Mouse (Mus musculus) forelimb bud, embryonic 11.5 days (tissue): ENCODE measurements around the gene Frmd5.

Experiments
- DNase-seq: peaks from one replicate; pipeline ENCODE4 v3.0.0-alpha.2; 2012; ENCODE audit warnings: low read depth, low spot score

Gene Frmd5

GRCm38 (mm10) chr2:121620582-121621261, 186.2 kb downstream of the Frmd5 start:
- DNase-seq: no peak

DNA sequence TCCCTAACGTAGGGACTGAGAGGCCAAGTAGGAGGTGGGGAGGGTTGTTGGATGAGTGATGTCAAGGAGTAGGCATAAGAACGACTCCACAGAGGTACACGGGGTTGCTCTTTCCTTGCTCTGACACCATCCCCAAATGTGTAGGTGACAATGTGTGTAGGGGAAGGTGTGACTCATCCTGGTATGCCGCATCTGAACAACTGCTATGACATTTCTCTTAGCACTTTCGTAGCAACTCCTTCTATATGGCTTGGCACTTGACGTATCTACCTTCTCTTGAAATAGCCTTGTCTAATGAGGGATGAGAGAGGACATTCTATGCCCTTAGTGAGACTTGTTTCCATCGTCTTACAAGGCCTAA, 191.7 kb downstream of the Frmd5 start:
- no peak for DNase-seq

DNA sequence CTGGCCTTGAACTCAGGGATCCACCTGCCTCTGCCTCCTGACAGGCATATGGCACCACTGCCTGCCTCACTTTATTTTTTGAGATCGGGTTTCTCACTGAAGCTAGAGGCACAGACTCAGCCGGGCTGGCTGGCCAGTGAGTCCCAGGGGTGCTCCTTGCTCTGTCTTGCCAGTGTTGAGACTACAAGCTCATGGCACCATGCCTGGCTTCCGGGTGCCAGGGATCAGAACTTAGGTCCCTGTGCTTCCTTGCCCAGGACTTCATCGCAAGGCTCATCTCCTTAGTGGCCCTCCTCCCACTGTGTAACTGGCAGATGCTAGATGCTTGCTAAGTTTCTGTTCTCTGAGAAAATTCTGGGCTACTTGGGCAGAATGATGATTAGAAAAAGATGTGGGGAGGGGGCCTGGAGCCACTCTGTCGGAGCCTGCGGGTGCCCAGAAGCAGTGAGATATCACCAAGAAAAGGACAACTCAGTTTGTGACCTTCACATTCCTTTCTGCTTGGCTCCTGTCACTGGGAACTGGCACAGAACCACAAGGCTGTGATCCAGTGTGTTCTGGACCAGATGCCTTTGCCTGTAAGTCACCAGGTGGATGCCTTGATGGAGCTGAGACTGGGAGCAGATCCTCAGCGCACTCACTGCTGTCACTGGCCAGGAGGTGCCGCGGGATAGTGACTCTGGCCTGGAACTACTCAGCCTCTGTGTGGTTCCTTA, 192.2 kb downstream of the Frmd5 start:
- no peak for DNase-seq

- DNase-seq: no peak
Observed at GRCm38 (mm10) chr2:121612112-121612511, 194.8 kb downstream of the Frmd5 start.

DNA sequence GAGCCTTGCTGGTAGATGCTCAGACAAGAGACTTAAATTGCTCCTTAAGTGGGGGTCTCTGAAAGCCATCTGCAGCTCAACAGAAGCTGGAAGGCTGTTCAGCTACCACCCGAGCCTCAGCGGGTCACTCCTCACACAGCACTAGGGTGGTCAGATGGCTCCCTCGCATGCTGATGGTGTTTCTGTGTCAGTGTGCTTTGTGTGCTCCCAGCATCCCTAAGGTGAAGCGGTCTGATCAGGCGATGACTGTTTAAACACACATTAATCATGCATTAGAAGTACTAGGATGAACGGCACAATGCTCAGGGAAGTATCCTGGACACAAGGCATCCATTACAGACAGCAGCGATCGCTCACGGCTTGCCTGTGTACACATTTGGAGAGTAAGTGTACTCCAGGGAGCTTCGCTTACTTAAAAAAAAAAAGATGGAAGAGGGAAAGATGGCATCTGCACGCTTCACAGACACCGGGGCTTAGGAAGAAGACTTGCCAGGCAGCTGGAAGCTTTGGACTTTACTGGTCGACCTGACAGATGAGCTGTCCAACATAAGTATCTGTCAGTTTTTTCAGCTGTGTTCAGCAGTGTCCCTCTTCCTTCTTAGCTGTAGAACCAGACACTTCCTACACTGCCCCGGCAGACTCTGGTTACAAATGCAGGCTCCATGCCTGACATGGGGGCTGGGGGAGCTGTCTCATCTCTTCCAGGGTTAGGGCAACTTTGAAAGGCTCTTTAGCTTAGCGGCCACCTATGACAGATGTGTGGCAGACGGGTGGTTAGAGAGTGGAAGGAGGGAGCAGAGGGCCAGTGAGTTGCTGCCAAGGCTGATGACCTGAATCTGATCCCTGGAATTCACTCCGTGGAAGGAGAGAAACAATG, 196.6 kb downstream of the Frmd5 start:
- no peak for DNase-seq

DNA sequence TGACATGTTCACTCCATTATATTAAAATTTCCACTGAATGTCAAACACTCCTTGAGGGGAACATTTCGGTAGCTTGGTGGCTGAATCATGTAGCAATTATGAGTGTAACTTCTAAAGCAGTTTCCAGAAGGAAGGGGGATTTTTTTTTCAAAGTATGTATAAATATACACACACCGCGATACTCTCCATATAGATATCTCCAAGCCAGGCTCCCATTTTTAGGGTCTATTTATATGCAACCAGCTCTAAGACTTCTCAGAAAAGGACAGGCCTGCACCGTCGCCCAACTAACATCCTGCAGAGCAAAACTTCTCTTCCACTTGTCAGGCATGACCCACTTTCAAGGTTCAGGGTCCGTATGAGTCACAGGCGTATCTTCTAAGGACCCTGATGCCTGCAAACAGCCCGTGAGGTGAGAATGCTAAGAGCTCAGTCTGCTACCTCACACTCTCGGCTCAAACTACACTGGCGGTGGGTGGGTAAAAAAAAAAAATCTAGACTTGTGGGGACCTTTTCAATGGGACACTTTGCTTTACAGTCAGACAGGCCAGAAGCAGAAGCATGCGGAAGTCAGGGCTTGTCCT, 197.7 kb downstream of the Frmd5 start:
- DNase-seq: no peak

DNA sequence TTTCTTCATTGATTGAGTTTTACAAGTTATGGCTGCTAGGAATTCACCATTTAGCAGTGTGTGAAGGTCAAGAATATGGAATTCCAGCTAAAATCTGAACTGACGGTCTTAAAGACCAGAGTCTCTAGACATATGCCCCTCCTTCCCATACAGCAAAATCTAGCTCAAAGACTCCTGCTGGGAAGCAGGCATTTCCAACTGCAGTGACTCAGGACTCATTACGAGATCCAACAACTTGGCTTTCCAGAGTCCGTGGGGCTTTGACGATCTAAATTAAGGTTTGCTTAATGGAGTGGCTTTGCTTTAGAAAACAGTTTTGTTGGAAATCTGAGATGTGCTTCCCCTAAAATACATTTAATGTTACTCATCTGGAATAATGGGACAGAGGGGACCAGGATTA, 204.5 kb downstream of the Frmd5 start:
- DNase-seq: no peak

GRCm38 (mm10) chr2:121601543-121601942, 205.3 kb downstream of the Frmd5 start:
- no peak for DNase-seq

DNA sequence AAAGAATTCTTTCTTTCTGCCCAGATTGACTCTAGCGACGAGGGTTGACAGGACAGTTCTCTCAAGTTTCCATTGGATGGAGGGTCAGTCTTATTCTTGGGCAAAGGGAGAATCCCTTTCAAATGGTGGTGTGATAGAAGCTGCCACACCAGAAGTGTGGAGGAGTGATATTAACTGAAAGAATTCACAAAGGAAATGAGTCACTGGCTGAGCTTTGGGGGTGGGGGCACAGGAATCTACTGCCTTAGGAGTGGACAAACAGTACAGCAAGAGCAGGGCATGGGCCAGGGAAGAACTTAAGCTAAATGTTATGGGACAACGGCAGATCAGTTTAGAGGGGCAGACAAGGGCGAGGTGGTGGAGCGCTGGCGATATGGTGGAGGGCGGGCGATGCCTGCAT, 206.2 kb downstream of the Frmd5 start:
- DNase-seq: no peak

GRCm38 (mm10) chr2:121598249-121598648, 208.6 kb downstream of the Frmd5 start:
- DNase-seq: no peak

GRCm38 (mm10) chr2:121596621-121597020, 210.3 kb downstream of the Frmd5 start:
- no peak for DNase-seq

- DNase-seq: no peak
Observed at GRCm38 (mm10) chr2:121594660-121595291, 212.1 kb downstream of the Frmd5 start.

GRCm38 (mm10) chr2:121594131-121594530, 212.8 kb downstream of the Frmd5 start:
- no peak for DNase-seq

GRCm38 (mm10) chr2:121588309-121588694, 218.6 kb downstream of the Frmd5 start:
- DNase-seq: no peak

GRCm38 (mm10) chr2:121587523-121588308, 219.2 kb downstream of the Frmd5 start:
- DNase-seq: peak; percentile 70

- no peak for DNase-seq
Observed at GRCm38 (mm10) chr2:121584705-121585104, 222.2 kb downstream of the Frmd5 start.

DNA sequence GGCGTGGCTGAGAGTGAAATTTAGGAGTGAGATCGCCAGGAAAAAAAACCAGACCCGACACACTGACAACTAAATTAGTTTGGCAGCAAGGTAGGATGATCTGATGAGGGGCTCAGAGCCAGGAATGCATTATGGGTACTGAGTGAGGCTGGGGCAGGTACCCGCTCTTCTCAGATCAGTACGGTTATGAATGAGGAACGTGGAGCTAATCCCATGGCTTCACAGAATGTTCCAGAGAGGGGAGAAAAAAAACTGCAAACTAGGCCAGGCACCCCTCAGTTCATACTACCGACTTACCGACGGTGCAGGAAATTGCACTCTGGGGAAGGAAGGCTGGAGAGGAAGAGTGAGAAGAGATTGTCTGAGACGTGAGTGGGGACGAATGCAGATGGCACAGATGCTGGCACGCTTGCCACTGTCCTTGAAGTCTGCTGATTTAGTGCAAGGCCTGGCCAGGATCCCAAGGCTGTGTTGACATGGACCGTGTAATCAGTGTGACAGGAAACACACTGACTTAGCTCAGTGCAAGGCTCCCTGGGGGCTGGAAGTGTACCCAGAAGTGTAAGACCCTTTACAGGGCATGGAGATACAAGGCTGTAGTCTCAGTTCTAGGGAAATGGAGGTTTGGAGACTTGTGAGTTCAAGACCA, 223.3 kb downstream of the Frmd5 start:
- no peak for DNase-seq

DNA sequence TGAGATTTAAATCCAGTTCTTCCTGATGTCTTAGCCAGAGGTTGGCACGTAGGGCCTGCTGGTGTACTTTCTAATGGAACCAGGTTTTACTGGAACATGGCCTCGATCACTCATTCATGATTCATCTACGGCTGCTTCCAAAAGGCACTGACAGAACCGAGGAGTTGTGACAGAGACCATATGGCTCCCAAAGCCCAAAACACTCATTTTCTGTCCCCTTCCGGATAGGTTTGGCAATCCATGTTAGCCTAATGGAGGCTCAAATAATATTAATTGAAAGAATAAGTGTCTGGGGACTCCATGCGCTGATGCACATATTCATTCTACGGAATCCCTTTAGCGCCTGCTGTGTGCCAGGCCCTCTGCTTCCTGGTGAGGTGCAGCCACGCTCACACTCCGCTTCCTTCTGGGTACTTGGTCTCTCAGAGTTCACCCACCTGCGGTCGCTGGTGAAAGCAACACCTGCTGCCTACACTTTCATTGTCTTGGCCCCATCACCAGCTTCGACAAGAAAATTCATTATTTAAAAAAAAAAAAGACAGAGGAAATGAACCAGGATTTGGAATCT, 224.0 kb downstream of the Frmd5 start:
- no peak for DNase-seq

GRCm38 (mm10) chr2:121575741-121576201, 231.1 kb downstream of the Frmd5 start:
- peak; percentile 47 for DNase-seq
